Mouse (Mus musculus) 3T3-L1 (cell line): ENCODE measurements around the gene Mvb12a.

ENCODE experiments used
- DNase-seq: peaks from one replicate; pipeline ENCODE4 v3.0.0-alpha.2; 2015; ENCODE audit warnings: low read depth, low spot score

Mvb12a gene

GRCm38 (mm10) chr8:71526272-71526671 lies 16.4 kb upstream of the Mvb12a start:
- no peak for DNase-seq

- no peak for DNase-seq
These were observed 15.4 kb upstream of the Mvb12a start for GRCm38 (mm10) chr8:71527162-71527870.

GRCm38 (mm10) chr8:71528362-71529073 lies 14.2 kb upstream of the Mvb12a start:
- DNase-seq: no peak

GRCm38 (mm10) chr8:71530735-71531467 lies 11.8 kb upstream of the Mvb12a start:
- DNase-seq: peak; percentile 59

GRCm38 (mm10) chr8:71534263-71534810 lies 8.4 kb upstream of the Mvb12a start:
- DNase-seq: no peak

GRCm38 (mm10) chr8:71535663-71536062 lies 7.1 kb upstream of the Mvb12a start:
- DNase-seq: no peak

GRCm38 (mm10) chr8:71537028-71537867 lies 5.5 kb upstream of the Mvb12a start, which contains the start of gene Bst2:
TSS of gene Bst2 (minus strand) at chr8:71537456.
- peak; percentile 96 for DNase-seq

GRCm38 (mm10) chr8:71543755-71544154 lies 1.0 kb downstream of the Mvb12a start:
- no peak for DNase-seq

GRCm38 (mm10) chr8:71545053-71545452 lies 2.3 kb downstream of the Mvb12a start:
- DNase-seq: no peak

GRCm38 (mm10) chr8:71547590-71547989 lies 4.9 kb downstream of the Mvb12a start:
- DNase-seq: no peak

GRCm38 (mm10) chr8:71550754-71551153 lies 8.0 kb downstream of the Mvb12a start:
- no peak for DNase-seq

GRCm38 (mm10) chr8:71552770-71553169 lies 10.0 kb downstream of the Mvb12a start:
- no peak for DNase-seq

- DNase-seq: no peak
These were observed 11.3 kb downstream of the Mvb12a start for GRCm38 (mm10) chr8:71554001-71554400.

- no peak for DNase-seq
These were observed 11.9 kb downstream of the Mvb12a start for GRCm38 (mm10) chr8:71554644-71555043.

- DNase-seq: no peak
These were observed 15.6 kb downstream of the Mvb12a start, which contains the start of gene Tmem221 for GRCm38 (mm10) chr8:71558071-71558957. TSS of gene Tmem221 (minus strand) at chr8:71558871.

- DNase-seq: no peak
These were observed 16.4 kb downstream of the Mvb12a start for GRCm38 (mm10) chr8:71558958-71559690.

- no peak for DNase-seq
These were observed 17.3 kb downstream of the Mvb12a start for GRCm38 (mm10) chr8:71560071-71560470.

- DNase-seq: no peak
These were observed 18.0 kb downstream of the Mvb12a start for GRCm38 (mm10) chr8:71560765-71561164.

GRCm38 (mm10) chr8:71561401-71561800 lies 18.7 kb downstream of the Mvb12a start:
- peak; percentile 82 for DNase-seq
